Mouse (Mus musculus) forebrain, embryonic 11.5 days (tissue): ENCODE results near the gene Med23. TPM values are rescaled to one million over a fixed set of nuclear protein-coding genes. Genes with fewer than 3 reads are reported as not detected.

Source experiments
- ATAC-seq: fragments of 200-750 bp; cut with Nextera tagmentation; replicated peaks from 2 replicates; pipeline ENCODE4 v1.8.0; 2017; ENCODE audit warnings: moderate TSS enrichment; ENCODE audit not compliant: low FRiP score
- DNase-seq: peaks from one replicate; pipeline ENCODE4 v3.0.0-alpha.2; 2017; ENCODE audit warnings: low spot score
- H3K27ac ChIP-seq: fragments of 300-500 bp; sonication (generic); 2 replicates; pipeline ENCODE4 v1.5.1; 2014; ENCODE audit warnings: low read depth, low read length
- H3K27me3 ChIP-seq: fragments of 300-500 bp; sonication (generic); 2 replicates; pipeline ENCODE4 v1.6.1; 2014; ENCODE audit warnings: mild to moderate bottlenecking, low read length, mixed read lengths; ENCODE audit not compliant: control insufficient read depth, insufficient read depth
- H3K36me3 ChIP-seq: fragments of 300-500 bp; sonication (generic); 2 replicates; pipeline ENCODE4 v1.6.1; 2014; ENCODE audit warnings: mild to moderate bottlenecking, low read length, moderate library complexity, mixed read lengths; ENCODE audit not compliant: control insufficient read depth, insufficient read depth
- H3K4me1 ChIP-seq: fragments of 300-500 bp; sonication (generic); replicated peaks from 2 replicates; pipeline ENCODE4 v1.6.1; 2014; ENCODE audit warnings: low read length, mixed read lengths; ENCODE audit not compliant: control insufficient read depth, insufficient read depth
- H3K4me2 ChIP-seq: fragments of 300-500 bp; sonication (generic); 2 replicates; pipeline ENCODE4 v1.6.1; 2014; ENCODE audit warnings: low read depth, mild to moderate bottlenecking, low read length, moderate library complexity, mixed read lengths; ENCODE audit not compliant: severe bottlenecking
- H3K4me3 ChIP-seq: fragments of 300-500 bp; sonication (generic); 2 replicates; pipeline ENCODE4 v1.5.1; 2014; ENCODE audit warnings: low read depth, low read length
- H3K9ac ChIP-seq: fragments of 300-500 bp; sonication (generic); 2 replicates; pipeline ENCODE4 v1.6.1; 2014; ENCODE audit warnings: low read length
- H3K9me3 ChIP-seq: fragments of 300-500 bp; sonication (generic); 2 replicates; pipeline ENCODE4 v1.6.1; 2016; ENCODE audit warnings: low read length, mixed read lengths; ENCODE audit not compliant: control insufficient read depth
- WGBS: fragments of 180-500 bp; shearing (Covaris S2); extraction: QIAGEN DNeasy Blood & Tissue Kit; methylation state at CpG from one replicate; pipeline ENCODE4 v1.1.7; 2014; 5-methylcytosine and 5-hydroxymethylcytosine counted together
- polyA plus RNA-seq: library from polyadenylated mRNA; unstranded; fragments of >200 nt; fragmentation: Nextera tagmentation; extraction: Ambion mirVana; gene quantifications from 2 replicates; pipeline ENCODE4 v1.2.1, GENCODE M21; 2014

The Med23 gene
- polyA plus RNA-seq, 1 experiment from 2014 or later = 33.4 TPM

DNA sequence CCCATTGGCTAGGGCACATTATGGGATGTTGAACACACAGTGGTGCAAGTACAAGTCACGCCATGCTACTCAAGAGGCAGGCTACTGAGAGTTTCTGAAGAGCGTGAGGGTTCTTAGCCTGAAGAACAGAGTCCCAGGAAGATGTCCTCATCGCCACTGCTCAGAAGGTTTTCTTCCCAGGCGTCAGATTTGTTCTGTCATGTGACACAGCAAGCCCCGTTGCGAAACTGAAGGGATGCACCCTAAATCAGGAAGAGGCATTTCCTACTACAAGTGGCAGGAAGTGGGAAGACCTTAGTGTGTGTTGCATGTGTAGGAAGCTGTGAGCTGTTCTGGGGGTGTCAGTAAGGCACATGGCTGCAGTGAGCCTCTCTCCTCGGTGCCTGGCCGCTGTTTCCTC lies 41.4 kb downstream of the Med23 start:
- ATAC-seq = no peak

DNA sequence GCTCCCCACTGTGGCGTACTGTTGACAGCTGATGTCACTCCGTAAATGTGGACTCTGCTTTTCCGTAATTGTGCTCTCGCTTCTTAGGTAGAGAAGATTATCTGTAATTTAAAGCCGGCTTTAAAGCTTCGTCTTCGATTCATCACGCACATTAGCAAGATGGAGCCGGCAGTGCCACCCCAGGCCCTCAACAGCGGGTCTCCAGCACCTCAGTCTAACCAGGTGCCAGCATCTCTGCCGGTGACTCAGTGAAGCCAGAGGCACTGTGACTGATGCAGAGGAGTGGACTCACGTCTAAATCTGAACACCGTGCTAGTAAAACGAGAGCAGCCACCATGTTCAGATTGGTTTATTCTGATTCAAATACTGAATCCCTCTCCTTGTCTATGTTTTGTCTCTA lies 42.8 kb downstream of the Med23 start:
- Histone ChIP-seq H3K27ac (no peak overlapping the region), H3K4me2 (no peak overlapping the region), H3K9ac (no peak overlapping the region), H3K27me3 (no peaks in the 10 kb centered on the region), H3K36me3 (peaks cover 8% of the 10 kb centered on the region), H3K9me3 (no peaks in the 10 kb centered on the region), H3K4me3 (no peak overlapping the region), H3K4me1 (no peaks in the 10 kb centered on the region)
- no peak for DNase-seq
- WGBS = 95% methylated on average over 14 of the region's 14 CpGs
- no peak for ATAC-seq

More for the DNA sequence above, 41.4 kb downstream of the Med23 start:
- 97% methylated on average over 8 of the region's 8 CpGs for WGBS
- Histone ChIP-seq H3K9me3 (no peaks in the 10 kb centered on the region), H3K4me2 (no peak overlapping the region), H3K4me1 (no peaks in the 10 kb centered on the region), H3K36me3 (peaks cover 8% of the 10 kb centered on the region), H3K27ac (no peak overlapping the region), H3K27me3 (no peaks in the 10 kb centered on the region), H3K4me3 (no peak overlapping the region), H3K9ac (no peak overlapping the region)
- no peak for DNase-seq

- H3K36me3 ChIP-seq = no peaks in the 10 kb centered on the region
- DNase-seq = no peak
- WGBS = 94% methylated on average over 6 of the region's 6 CpGs
- H3K27me3 ChIP-seq = no peaks in the 10 kb centered on the region
- H3K4me3 ChIP-seq = no peak overlapping the region
- H3K27ac ChIP-seq = no peak overlapping the region
- no peaks in the 10 kb centered on the region for H3K9me3 ChIP-seq
- no peak overlapping the region for H3K4me2 ChIP-seq
- H3K9ac ChIP-seq = no peak overlapping the region
- no peak for ATAC-seq
- H3K4me1 ChIP-seq = no peaks in the 10 kb centered on the region
These were observed 45.7 kb downstream of the Med23 start for GRCm38 (mm10) chr10:24915486-24915885.

GRCm38 (mm10) chr10:24922977-24923376 lies 53.2 kb downstream of the Med23 start:
- H3K36me3 ChIP-seq = no peaks in the 10 kb centered on the region
- H3K9me3 ChIP-seq = no peaks in the 10 kb centered on the region
- no peak overlapping the region for H3K9ac ChIP-seq
- 78% methylated on average over 4 of the region's 4 CpGs for WGBS
- ATAC-seq (no peak), DNase-seq (no peak)
- H3K4me2 ChIP-seq = no peak overlapping the region
- H3K4me3 ChIP-seq = no peak overlapping the region
- H3K27ac ChIP-seq = no peak overlapping the region
- H3K4me1 ChIP-seq = no peaks in the 10 kb centered on the region
- no peaks in the 10 kb centered on the region for H3K27me3 ChIP-seq

DNA sequence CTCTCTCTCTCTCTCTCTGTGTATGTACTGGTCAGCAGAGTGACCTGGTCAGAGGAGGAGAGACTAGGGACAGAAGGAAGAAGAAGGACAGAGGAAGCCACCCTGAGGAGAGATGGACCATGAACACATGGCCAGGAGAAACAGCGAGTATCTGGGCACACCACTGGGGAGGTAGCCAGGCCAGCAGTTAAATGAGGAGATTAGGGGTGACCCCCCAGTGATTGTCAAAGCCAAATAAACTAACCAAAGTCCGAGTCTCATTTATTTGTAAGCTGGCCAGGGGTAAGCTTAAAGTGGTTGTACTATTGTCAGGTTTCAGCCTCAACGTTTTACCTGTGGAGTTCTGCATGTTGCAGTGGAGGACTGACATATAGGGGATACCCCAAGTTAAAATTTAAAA lies 54.5 kb downstream of the Med23 start:
- Histone ChIP-seq H3K9me3 (no peaks in the 10 kb centered on the region), H3K4me2 (no peak overlapping the region), H3K4me3 (no peak overlapping the region), H3K4me1 (no peaks in the 10 kb centered on the region), H3K27me3 (no peaks in the 10 kb centered on the region), H3K36me3 (no peaks in the 10 kb centered on the region), H3K9ac (no peak overlapping the region), H3K27ac (no peak overlapping the region)
- 78% methylated on average over 3 of the region's 3 CpGs for WGBS
- ATAC-seq (no peak), DNase-seq (no peak)

DNA sequence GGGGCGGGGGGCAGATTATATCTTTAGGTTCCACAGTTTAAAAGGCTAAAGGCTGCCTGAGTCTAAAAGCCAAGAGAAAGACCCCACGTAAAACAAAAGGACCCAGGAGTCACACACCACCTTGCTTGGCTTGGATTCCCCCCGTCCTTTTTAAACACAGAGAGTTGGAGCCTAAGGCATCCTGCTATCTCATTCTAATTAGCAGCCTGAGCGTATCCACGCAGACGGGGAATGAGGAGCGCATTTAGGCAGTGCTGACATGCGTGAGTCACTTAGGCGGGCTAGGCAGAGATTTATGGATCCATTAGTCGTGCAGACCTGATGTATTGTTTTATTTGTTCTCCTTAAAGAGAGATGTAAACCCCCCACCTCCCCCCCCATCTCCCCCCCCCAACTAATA lies 56.6 kb downstream of the Med23 start:
- Histone ChIP-seq H3K9ac (no peak overlapping the region), H3K27me3 (no peaks in the 10 kb centered on the region), H3K4me3 (no peak overlapping the region), H3K4me1 (no peaks in the 10 kb centered on the region), H3K9me3 (no peaks in the 10 kb centered on the region), H3K4me2 (no peak overlapping the region), H3K36me3 (no peaks in the 10 kb centered on the region), H3K27ac (no peak overlapping the region)
- DNase-seq = no peak
- no peak for ATAC-seq
- 69% methylated on average over 10 of the region's 10 CpGs for WGBS

- H3K4me2 ChIP-seq = no peak within 1 kb of the TSS
- H3K27ac ChIP-seq = no peak within 1 kb of the TSS
- H3K4me3 ChIP-seq = no peak within 1 kb of the TSS
- 67% methylated on average over 14 of the region's 14 CpGs for WGBS
- no peaks in the 10 kb centered on the region for H3K4me1 ChIP-seq
- H3K9me3 ChIP-seq = no peaks in the 10 kb centered on the region
- no peak for DNase-seq
- no peak for ATAC-seq
- no peaks in the 10 kb centered on the region for H3K36me3 ChIP-seq
- no peaks in the 10 kb centered on the region for H3K27me3 ChIP-seq
- H3K9ac ChIP-seq = no peak within 1 kb of the TSS
These were observed 57.4 kb downstream of the Med23 start, which contains the start of gene Arg1 for GRCm38 (mm10) chr10:24926962-24927720. TSS of gene Arg1 (minus strand) at chr10:24927484.

GRCm38 (mm10) chr10:24928072-24928471 lies 58.3 kb downstream of the Med23 start:
- Histone ChIP-seq H3K9ac (no peak overlapping the region), H3K27me3 (no peaks in the 10 kb centered on the region), H3K27ac (no peak overlapping the region), H3K9me3 (no peaks in the 10 kb centered on the region), H3K4me2 (no peak overlapping the region), H3K4me1 (no peaks in the 10 kb centered on the region), H3K4me3 (no peak overlapping the region), H3K36me3 (no peaks in the 10 kb centered on the region)
- ATAC-seq = no peak
- 60% methylated on average over 12 of the region's 12 CpGs for WGBS
- no peak for DNase-seq

GRCm38 (mm10) chr10:24930143-24930542 lies 60.4 kb downstream of the Med23 start:
- no peak overlapping the region for H3K4me2 ChIP-seq
- no peaks in the 10 kb centered on the region for H3K36me3 ChIP-seq
- ATAC-seq (no peak), DNase-seq (no peak)
- no peaks in the 10 kb centered on the region for H3K9me3 ChIP-seq
- H3K4me1 ChIP-seq = no peaks in the 10 kb centered on the region
- no peaks in the 10 kb centered on the region for H3K27me3 ChIP-seq
- 88% methylated on average over 6 of the region's 6 CpGs for WGBS
- H3K4me3 ChIP-seq = no peak overlapping the region
- H3K27ac ChIP-seq = no peak overlapping the region
- H3K9ac ChIP-seq = no peak overlapping the region
